Mouse (Mus musculus) bone marrow macrophage, adult 2 months (primary cell): Measurements from ENCODE around the gene Papln.

Source experiments
- CTCF ChIP-seq: IDR thresholded peaks from 2 replicates; pipeline ENCODE4 v1.5.1; 2012; ENCODE audit warnings: low read depth, mild to moderate bottlenecking, low read length, moderate library complexity
- POLR2A ChIP-seq: IDR thresholded peaks from 2 replicates; pipeline ENCODE4 v1.6.1; 2012; ENCODE audit warnings: mild to moderate bottlenecking, low read depth, low read length, borderline replicate concordance

GRCm38 (mm10) chr12:83781640-83782278, 18.3 kb downstream of the Papln start:
- TF ChIP-seq CTCF, result no peak
- TF ChIP-seq POLR2A, result no peak
